Mouse (Mus musculus) G1E (cell line): ENCODE data around the gene 2610008E11Rik.

ENCODE experiments used
- CTCF ChIP-seq: IDR thresholded peaks from 2 replicates; pipeline ENCODE4 v1.5.1; 2012; ENCODE audit warnings: low read depth, low read length, inconsistent platforms, mixed read lengths
- GATA1 ChIP-seq: IDR thresholded peaks from 2 replicates; pipeline ENCODE4 v1.6.1; 2012; ENCODE audit warnings: borderline replicate concordance, low read length, inconsistent platforms, mixed read lengths
- TAL1 ChIP-seq: conservative IDR thresholded peaks from 2 replicates; pipeline ENCODE4 v1.6.1; 2012; ENCODE audit warnings: low read depth, low read length, inconsistent platforms, mixed read lengths

- no peak for TF ChIP-seq CTCF
- no peak for TF ChIP-seq TAL1
- no peak for TF ChIP-seq GATA1
Measured at GRCm38 (mm10) chr10:79107531-79107930, 10.1 kb upstream of the 2610008E11Rik start.
